Mouse (Mus musculus) liver, embryonic 13.5 days (tissue): ENCODE results near the gene Mbip. TPM values are rescaled to one million over a fixed set of nuclear protein-coding genes. Genes with fewer than 3 reads are reported as not detected.

Source experiments
- ATAC-seq: fragments of 200-750 bp; cut with Nextera tagmentation; 2 replicates; pipeline ENCODE4 v1.8.0; 2017; ENCODE audit warnings: low read depth, mild to moderate bottlenecking, moderate number of reproducible peaks, moderate library complexity
- DNase-seq: peaks from one replicate; pipeline ENCODE4 v3.0.0; 2022
- H3K27ac ChIP-seq: fragments of 300-500 bp; sonication (generic); 2 replicates; pipeline ENCODE4 v1.5.1; 2015; ENCODE audit warnings: moderate library complexity, mild to moderate bottlenecking, inconsistent platforms
- H3K27me3 ChIP-seq: fragments of 300-500 bp; sonication (generic); 2 replicates; pipeline ENCODE4 v1.6.1; 2015; ENCODE audit warnings: mild to moderate bottlenecking, inconsistent platforms
- H3K36me3 ChIP-seq: fragments of 300-500 bp; sonication (generic); 2 replicates; pipeline ENCODE4 v1.6.1; 2015; ENCODE audit warnings: mild to moderate bottlenecking, inconsistent platforms
- H3K4me1 ChIP-seq: fragments of 300-500 bp; sonication (generic); replicated peaks from 2 replicates; pipeline ENCODE4 v1.6.1; 2015; ENCODE audit warnings: inconsistent platforms
- H3K4me2 ChIP-seq: fragments of 300-500 bp; sonication (generic); 2 replicates; pipeline ENCODE4 v1.6.1; 2015; ENCODE audit warnings: inconsistent platforms, mild to moderate bottlenecking, moderate library complexity
- H3K4me3 ChIP-seq: fragments of 300-500 bp; sonication (generic); replicated peaks from 2 replicates; pipeline ENCODE4 v1.5.1; 2015; ENCODE audit warnings: mild to moderate bottlenecking, inconsistent platforms
- H3K9ac ChIP-seq: fragments of 300-500 bp; sonication (generic); 2 replicates; pipeline ENCODE4 v1.6.1; 2015; ENCODE audit warnings: mild to moderate bottlenecking, inconsistent platforms
- H3K9me3 ChIP-seq: fragments of 300-500 bp; sonication (generic); replicated peaks from 2 replicates; pipeline ENCODE4 v1.6.1; 2016; ENCODE audit warnings: inconsistent platforms
- WGBS: fragments of 180-500 bp; shearing (Covaris S2); methylation state at CpG from one replicate; pipeline ENCODE4 v1.1.7; 2015; ENCODE audit not compliant: insufficient replicate concordance; 5-methylcytosine and 5-hydroxymethylcytosine counted together
- polyA plus RNA-seq: library from polyadenylated mRNA; unstranded; fragments of >200 nt; fragmentation: Nextera tagmentation; extraction: Ambion mirVana; gene quantifications from 2 replicates; pipeline ENCODE4 v1.2.1, GENCODE M21; 2015

Mbip gene
- 13.0 and 13.9 TPM in 2 replicates for polyA plus RNA-seq

DNA sequence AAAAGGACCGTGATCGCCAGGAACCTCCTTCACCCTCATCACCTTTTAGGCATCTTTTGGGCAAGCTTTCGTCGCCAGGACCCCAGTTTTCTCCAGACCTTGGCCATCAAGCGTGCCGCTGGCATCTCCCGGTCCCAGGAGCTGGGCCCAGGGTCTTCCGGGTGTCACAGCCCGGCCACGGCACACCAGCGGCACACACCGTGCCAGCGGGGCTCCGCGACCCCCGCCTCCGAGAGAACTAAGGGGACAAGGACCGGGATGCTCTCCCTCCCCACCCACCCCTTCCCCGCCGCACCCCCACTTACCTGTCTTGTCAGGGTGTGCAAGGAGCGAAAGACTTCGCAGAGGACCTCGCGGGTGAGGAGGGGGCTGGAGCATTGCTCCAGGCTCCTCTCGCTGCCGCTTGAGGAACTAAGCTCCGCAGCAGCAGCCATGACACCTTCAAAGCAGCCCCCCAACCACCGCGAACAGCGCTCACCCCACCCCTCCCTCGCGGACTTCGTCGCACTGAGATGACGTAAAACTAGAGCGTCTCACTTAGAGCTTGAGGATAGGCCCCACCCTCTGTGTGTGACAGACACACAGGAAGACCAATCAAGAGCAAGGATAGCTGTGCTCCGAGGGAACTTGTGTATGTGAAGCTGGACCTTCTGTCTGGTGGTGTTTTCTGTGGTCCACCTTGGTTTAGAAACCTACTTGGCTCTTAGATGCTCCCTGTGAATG, at the start of gene Mbip:
Gene Mbip (minus strand): TSS at position 528 of the 723 bp plus-strand sequence.
- Histone ChIP-seq H3K9me3 (no peaks in the 10 kb centered on the region), H3K27ac (peak within 1 kb of the TSS; percentile 59; the same call in 1 of the 2 replicates)
- 0% methylated on average over 37 of the region's 37 CpGs for WGBS

DNA sequence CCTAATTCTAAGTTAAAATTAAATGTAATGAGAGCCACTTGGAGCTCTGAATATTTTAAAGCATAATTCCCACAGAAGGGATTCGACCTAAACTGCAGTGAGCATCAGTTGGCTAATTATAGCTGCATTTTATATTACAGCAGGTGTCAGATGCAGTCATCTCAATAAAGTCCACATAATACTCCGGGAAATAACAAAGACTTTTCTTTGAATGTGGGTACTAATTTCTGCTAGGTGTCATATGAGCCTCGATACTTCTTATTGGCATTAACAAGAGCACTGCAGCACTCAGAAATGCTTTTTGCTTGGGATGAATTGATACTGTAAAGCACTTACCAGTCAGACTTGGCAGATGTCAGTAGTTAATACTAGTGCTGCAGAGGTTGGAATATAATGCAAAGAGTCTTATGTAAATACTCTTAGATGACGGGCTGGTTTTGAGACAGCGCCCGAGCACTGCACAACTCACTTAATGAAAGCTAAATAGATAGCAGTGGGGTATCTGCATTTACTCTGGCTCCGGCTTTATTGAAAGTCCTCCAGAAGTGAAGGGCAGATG, 42.0 kb upstream of the Mbip start:
- no peaks in the 10 kb centered on the region for H3K9me3 ChIP-seq
- ATAC-seq (no peak), DNase-seq (no peak)
- 65% methylated on average over 7 of the region's 7 CpGs for WGBS
- no peak overlapping the region for H3K4me2 ChIP-seq
- no peaks in the 10 kb centered on the region for H3K36me3 ChIP-seq
- no peak overlapping the region for H3K9ac ChIP-seq
- H3K27ac ChIP-seq, result no peak overlapping the region
- no peaks in the 10 kb centered on the region for H3K4me1 ChIP-seq
- H3K27me3 ChIP-seq, result no peaks in the 10 kb centered on the region
- no peak overlapping the region for H3K4me3 ChIP-seq

More for the DNA sequence above, at the start of gene Mbip:
- peak; percentile 99 for ATAC-seq
- DNase-seq, result peak; percentile 89
- Histone ChIP-seq H3K36me3 (no peaks in the 10 kb centered on the region), H3K4me2 (peak within 1 kb of the TSS; percentile 66), H3K4me1 (0 out of 2 replicates have a peak, but pooled peaks cover 3% of the 10 kb centered on the region), H3K9ac (peak within 1 kb of the TSS; percentile 86), H3K4me3 (peak within 1 kb of the TSS; percentile 90), H3K27me3 (no peaks in the 10 kb centered on the region)

DNA sequence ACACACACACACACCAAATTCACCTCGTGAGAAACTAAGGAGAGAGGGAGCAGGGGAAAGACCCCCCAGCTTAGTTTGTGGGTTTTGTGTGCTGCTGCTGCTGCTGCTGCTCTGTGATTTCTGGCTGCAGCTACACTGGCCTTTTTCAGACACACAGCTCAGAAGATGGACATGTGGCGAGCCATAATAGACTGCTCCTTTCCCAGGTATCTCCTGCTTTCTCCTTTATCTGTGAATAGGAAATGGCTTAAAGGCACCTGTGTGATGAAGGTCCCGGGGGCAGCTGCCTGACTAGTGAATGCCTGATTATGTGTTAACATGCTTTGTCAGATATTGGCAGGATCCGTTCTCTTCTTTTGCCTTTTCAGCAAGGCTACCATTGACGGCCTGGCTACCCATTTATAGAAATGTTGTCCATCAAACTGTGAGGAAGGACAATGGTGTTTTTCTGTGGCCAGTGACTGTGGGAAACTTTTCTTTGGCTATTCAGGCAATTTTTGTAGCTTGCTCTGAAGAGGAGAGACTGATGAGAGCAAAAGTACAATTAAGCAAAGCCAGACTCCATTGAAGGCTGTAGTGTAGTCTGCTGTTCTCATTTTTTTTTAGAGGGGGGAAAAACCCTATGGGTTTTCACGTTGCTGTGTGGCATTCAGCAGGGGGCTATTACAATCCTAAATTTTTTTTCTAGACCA, 41.4 kb upstream of the Mbip start:
- 55% methylated on average over 5 of the region's 6 CpGs for WGBS
- ATAC-seq, result no peak
- no peak overlapping the region for H3K4me3 ChIP-seq
- H3K4me1 ChIP-seq, result no peaks in the 10 kb centered on the region
- no peaks in the 10 kb centered on the region for H3K9me3 ChIP-seq
- no peak overlapping the region for H3K9ac ChIP-seq
- DNase-seq, result no peak
- no peak overlapping the region for H3K4me2 ChIP-seq
- no peaks in the 10 kb centered on the region for H3K36me3 ChIP-seq
- no peaks in the 10 kb centered on the region for H3K27me3 ChIP-seq
- no peak overlapping the region for H3K27ac ChIP-seq

DNA sequence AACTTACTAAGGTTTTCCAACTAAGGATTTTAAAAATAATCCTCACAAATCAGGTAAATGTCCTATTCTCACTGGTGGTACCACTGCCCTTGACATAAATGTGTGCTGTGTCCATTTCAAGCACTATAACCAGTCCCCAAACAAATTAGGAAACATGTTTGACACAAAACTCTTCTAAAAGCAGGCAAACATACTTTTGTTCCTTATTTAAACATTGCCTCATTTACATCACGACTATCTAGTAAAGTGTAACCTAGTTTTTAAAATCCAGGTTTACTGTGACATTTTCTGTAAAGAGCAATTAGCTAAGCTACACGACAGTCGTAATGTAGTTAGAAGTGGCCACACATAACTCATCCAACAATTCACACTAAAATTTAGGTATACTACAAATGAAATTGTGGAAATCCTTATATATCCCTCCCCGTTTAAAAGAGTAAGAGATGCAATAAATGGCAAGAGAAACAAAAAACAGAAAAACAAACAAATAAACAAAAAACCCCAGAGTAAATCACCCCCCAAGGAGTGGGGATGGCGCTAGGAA, 851 bp downstream of the Mbip start:
- Histone ChIP-seq H3K4me3 (peak overlapping the region; percentile 90), H3K4me2 (peak overlapping the region; percentile 66), H3K9ac (peak overlapping the region; percentile 86), H3K27me3 (no peaks in the 10 kb centered on the region), H3K9me3 (no peaks in the 10 kb centered on the region), H3K27ac (no peak overlapping the region), H3K4me1 (0 out of 2 replicates have a peak, but pooled peaks cover 3% of the 10 kb centered on the region), H3K36me3 (no peaks in the 10 kb centered on the region)
- DNase-seq (no peak), ATAC-seq (0 out of 2 replicates have a peak, but pooled peaks have one; percentile 7)
- 4% methylated on average over 5 of the region's 5 CpGs for whole genome bisulfite sequencing

DNA sequence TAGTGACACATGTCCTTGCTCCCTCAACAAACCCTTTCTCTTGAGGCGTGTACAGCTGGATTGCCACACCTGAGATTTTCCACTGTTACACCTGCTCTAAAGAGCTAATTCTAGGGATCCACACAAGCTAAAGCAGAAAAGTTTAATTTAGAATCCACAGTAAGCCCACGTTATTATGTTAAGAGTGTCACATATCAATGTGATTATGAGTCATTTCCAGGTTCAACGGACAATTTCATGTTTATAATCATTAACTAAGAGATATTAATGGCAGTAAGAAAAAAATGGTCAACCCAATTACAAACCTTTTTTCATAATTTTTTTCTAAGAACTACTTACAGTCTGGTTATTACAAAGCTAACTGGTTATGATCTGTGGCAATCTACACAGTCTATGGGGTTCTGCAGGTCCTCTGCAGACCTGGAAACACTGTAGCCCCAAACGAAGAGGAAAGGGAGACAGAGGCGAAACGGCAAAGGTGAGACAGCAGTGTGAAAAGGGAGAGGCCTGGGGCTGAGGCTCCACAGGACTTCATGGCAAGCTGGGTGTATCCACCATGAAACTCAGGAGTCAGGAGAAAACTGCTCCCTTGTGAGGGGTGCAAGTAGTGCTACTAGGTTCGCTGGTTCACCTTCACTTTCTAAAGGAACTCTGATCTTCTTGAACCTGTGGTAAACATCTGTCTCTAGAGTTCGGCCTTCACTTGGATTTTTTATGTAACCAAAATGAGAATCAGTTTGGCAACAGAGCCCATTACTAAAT, 6.2 kb downstream of the Mbip start:
- WGBS, result 78% methylated on average over 8 of the region's 8 CpGs
- Histone ChIP-seq H3K4me2 (no peak overlapping the region), H3K9ac (no peak overlapping the region), H3K27me3 (no peaks in the 10 kb centered on the region), H3K4me3 (no peak overlapping the region), H3K27ac (no peak overlapping the region), H3K4me1 (no peaks in the 10 kb centered on the region), H3K9me3 (no peaks in the 10 kb centered on the region), H3K36me3 (peaks cover 24% of the 10 kb centered on the region)
- DNase-seq (no peak), ATAC-seq (no peak)

DNA sequence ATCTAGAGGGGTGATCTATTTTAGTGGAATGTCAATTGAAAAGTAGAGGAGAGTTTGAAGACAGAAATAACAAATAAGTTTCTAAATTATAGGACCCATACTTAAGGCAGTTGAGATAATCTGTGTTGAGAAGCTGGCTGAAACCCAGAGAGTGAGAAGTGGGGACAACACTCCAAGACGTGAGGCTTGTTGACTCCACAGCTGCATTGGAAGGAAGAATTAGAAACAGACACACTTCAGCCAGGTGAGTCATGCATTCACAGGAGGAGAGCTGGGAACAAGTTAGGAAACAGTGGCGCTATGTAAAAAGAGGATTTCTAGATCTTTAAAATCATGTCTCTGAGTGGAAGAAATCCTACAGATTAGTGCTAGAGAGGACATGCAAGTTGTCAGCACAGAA, 12.2 kb downstream of the Mbip start:
- DNase-seq, result no peak
- Histone ChIP-seq H3K9me3 (no peaks in the 10 kb centered on the region), H3K4me1 (no peaks in the 10 kb centered on the region), H3K9ac (no peak overlapping the region), H3K27ac (no peak overlapping the region), H3K27me3 (no peaks in the 10 kb centered on the region), H3K4me2 (no peak overlapping the region), H3K36me3 (peaks cover 51% of the 10 kb centered on the region), H3K4me3 (no peak overlapping the region)
- 74% methylated on average over 2 of the region's 2 CpGs for WGBS
- no peak for ATAC-seq

DNA sequence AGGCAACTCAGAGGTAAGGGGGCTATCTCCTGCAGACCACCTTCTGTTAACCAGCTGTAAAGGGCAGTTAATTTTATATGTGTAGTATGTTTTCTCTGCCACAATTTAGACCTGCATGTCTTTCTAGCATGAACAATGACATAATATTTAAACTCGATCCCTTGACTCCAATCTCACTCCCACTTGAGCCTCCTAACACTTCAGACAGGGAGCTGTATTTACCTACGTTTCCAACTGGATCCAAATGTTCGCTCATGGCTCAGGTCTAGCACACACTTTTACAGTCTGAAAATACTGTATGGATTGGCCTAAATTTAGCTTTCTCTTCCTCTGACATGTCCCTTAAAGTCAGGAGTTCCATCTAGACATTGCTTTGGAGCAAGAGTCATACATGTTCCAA, 13.2 kb downstream of the Mbip start:
- WGBS, result 69% methylated on average over 3 of the region's 3 CpGs

DNA sequence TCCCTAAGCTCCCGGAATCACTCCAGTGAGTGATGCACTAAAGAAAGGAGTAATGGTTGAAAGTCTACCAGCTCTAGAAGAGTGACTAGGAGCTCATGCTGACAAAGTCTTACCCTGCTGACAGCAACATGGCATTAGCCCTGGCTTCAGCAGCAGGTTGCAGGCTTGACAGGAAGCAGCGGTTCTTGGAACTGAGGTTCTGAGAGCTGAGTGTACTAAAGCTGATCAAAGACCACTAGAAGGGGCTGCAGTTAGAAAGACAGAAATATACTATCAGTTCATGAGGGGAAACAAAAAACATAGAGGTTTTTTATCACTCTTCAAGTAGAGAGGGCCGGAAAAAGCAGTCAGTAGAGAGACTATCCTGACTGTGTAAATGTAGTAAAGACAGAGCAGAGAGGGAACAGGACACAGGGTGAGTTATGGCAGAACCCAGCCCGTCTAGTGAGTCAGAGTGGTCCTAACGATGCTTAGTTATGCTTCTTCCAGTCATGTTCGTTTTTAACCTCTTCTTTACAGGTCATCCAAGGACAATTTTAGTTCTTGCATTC, 18.2 kb downstream of the Mbip start:
- Histone ChIP-seq H3K4me1 (no peaks in the 10 kb centered on the region), H3K4me2 (no peak overlapping the region), H3K27me3 (no peaks in the 10 kb centered on the region), H3K9me3 (no peaks in the 10 kb centered on the region), H3K4me3 (no peak overlapping the region), H3K36me3 (peaks cover 32% of the 10 kb centered on the region), H3K9ac (no peak overlapping the region), H3K27ac (no peak overlapping the region)
- DNase-seq, result no peak
- no peak for ATAC-seq
- 79% methylated on average over 6 of the region's 6 CpGs for WGBS

More for the DNA sequence above, 13.2 kb downstream of the Mbip start:
- Histone ChIP-seq H3K4me2 (no peak overlapping the region), H3K4me1 (no peaks in the 10 kb centered on the region), H3K9ac (no peak overlapping the region), H3K4me3 (no peak overlapping the region), H3K9me3 (no peaks in the 10 kb centered on the region), H3K27ac (no peak overlapping the region), H3K36me3 (peaks cover 58% of the 10 kb centered on the region), H3K27me3 (no peaks in the 10 kb centered on the region)
- DNase-seq (no peak), ATAC-seq (no peak)

DNA sequence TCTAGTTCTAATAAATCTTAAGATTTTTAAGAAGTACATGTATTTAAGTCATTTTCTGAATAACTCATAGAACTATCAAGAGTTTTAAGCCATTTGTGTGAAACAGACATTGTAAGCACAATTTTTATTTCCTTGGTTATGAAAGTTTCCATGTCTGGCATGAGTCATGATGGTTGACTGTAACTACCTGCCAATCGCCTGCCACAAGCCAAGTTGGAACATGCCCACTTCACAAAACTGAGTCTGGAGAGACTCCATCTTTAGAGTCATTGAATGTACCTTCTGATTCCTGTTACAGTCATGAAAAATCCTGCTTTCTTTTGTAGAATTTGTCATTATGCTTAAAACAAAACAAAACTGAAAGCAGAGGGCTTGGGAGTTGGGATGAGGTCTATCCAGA, 19.8 kb downstream of the Mbip start:
- ATAC-seq, result no peak
- Histone ChIP-seq H3K36me3 (peaks cover 29% of the 10 kb centered on the region), H3K27ac (no peak overlapping the region), H3K4me3 (no peak overlapping the region), H3K9ac (no peak overlapping the region), H3K4me2 (no peak overlapping the region), H3K27me3 (no peaks in the 10 kb centered on the region), H3K4me1 (no peaks in the 10 kb centered on the region), H3K9me3 (no peaks in the 10 kb centered on the region)
- 77% methylated on average over 1 of the region's 1 CpGs for WGBS
- DNase-seq, result no peak

DNA sequence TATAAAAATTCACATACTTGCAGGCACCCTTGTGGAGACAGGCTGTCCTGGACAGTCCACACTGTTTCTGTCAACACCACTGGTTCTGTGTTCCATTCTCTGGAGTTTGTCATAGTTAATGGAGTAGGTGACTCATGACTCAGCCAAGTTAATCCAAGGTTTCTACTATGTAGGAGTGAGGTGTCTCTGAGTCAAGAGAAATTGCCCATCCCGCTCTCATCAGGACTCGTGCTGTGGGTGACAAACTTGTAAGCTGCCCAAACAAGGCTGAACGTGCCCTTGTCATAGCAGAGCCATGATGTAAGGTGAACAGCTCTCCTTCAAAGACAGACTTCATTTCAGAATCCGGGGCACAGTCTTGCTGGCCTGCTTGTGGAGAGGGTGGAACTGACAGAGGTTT, 26.8 kb downstream of the Mbip start:
- no peak for DNase-seq

More for the DNA sequence above, 26.8 kb downstream of the Mbip start:
- WGBS, result 67% methylated on average over 4 of the region's 4 CpGs
- no peak overlapping the region for H3K9ac ChIP-seq
- no peaks in the 10 kb centered on the region for H3K36me3 ChIP-seq
- no peaks in the 10 kb centered on the region for H3K4me1 ChIP-seq
- no peaks in the 10 kb centered on the region for H3K27me3 ChIP-seq
- no peaks in the 10 kb centered on the region for H3K9me3 ChIP-seq
- no peak for ATAC-seq
- no peak overlapping the region for H3K27ac ChIP-seq
- H3K4me3 ChIP-seq, result no peak overlapping the region
- no peak overlapping the region for H3K4me2 ChIP-seq
